Mouse (Mus musculus): Measurements from ENCODE around the gene Prr14. TPM values are rescaled to one million over a fixed set of nuclear protein-coding genes. Genes with fewer than 3 reads are reported as not detected.
"Not testable (repeated sequence)": the region's sequence is repeated elsewhere in the genome, so short reads cannot be mapped to it uniquely, and the experiment has no call there.

Gene Prr14
- polyA plus RNA-seq, 1 experiment: 81.2 TPM

GRCm38 (mm10) chr7:127435206-127435605 lies 24.2 kb upstream of the Prr14 start:
- H3K27ac ChIP-seq (ENCODE audit: insufficient read depth, low read depth, low read length): no peak overlapping the region
- no peak overlapping the region for H3K4me3 ChIP-seq (ENCODE audit: low read depth, low read length)
- no peaks in the 10 kb centered on the region for H3K4me1 ChIP-seq (ENCODE audit: control insufficient read depth, insufficient read depth, insufficient read length, low read length)
- no peak for TF ChIP-seq CTCF (IDR thresholded peaks at IDR 0.05; ENCODE audit: extremely low read depth, insufficient read length, insufficient replicate concordance, low read depth, low read length)
- no peak for TF ChIP-seq POLR2A (IDR thresholded peaks at IDR 0.05; ENCODE audit: low read depth, low read length)
- no peaks in the 10 kb centered on the region for H3K36me3 ChIP-seq (ENCODE audit: control insufficient read depth, insufficient read depth, low read length)
- H3K27me3 ChIP-seq (ENCODE audit: control insufficient read depth, insufficient read depth, low read length): no peaks in the 10 kb centered on the region
- WGBS: 95% methylated on average over 4 of the region's 4 CpGs

DNA sequence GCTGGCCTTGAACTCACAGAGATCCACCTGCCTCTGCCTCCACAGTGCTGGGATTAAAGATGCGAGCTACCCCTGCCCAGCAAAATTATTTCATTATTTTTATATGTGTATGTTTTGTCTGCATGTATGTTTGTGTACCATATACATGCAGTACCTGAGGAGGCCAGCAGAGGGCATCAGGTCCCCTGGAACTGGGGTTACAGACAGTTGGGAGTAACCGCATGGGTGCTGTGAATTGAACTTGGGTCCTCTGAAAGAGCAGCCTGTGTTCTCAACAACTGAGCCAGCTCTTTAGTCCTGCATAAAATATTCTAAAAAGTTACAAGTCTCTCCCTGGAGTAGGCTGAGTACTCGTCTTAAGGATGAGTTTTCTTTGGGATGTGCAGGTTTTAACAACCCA lies 21.7 kb upstream of the Prr14 start:
- no peak overlapping the region for H3K27ac ChIP-seq (ENCODE audit: insufficient read depth, low read depth, low read length)
- no peak for TF ChIP-seq POLR2A (IDR thresholded peaks at IDR 0.05; ENCODE audit: low read depth, low read length)
- TF ChIP-seq CTCF (IDR thresholded peaks at IDR 0.05; ENCODE audit: extremely low read depth, insufficient read length, insufficient replicate concordance, low read depth, low read length): peak; percentile 56; the same call in 1 of the 2 replicates
- H3K4me3 ChIP-seq (ENCODE audit: low read depth, low read length): no peak overlapping the region
- no peaks in the 10 kb centered on the region for H3K27me3 ChIP-seq (ENCODE audit: control insufficient read depth, insufficient read depth, low read length)
- WGBS: 94% methylated on average over 3 of the region's 3 CpGs
- H3K4me1 ChIP-seq (ENCODE audit: control insufficient read depth, insufficient read depth, insufficient read length, low read length): no peaks in the 10 kb centered on the region
- peaks cover under 1% of the 10 kb centered on the region; the same call in 1 of the 2 replicates for H3K36me3 ChIP-seq (ENCODE audit: control insufficient read depth, insufficient read depth, low read length)

DNA sequence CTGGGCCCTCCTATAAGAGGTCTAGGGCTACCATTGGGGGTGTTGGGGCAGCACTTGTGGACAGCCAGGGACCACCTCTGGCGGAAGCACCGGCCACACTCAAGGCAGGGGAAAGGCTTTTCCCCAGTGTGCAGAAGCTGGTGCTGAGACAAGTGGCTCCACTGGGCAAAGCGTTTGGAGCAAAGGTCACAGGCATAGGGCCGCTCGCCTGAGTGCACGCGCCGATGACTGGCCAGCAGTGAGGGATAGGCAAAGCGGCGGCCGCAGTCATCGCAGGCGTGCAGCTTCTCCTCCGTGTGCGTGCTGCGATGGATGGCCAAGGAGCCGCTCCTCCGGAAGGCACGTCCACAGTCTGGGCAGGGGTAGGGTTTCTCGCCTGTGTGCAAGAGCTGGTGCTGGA lies 15.4 kb upstream of the Prr14 start:
- H3K27ac ChIP-seq (ENCODE audit: insufficient read depth, low read depth, low read length): no peak overlapping the region
- no peak for TF ChIP-seq CTCF (IDR thresholded peaks at IDR 0.05; ENCODE audit: extremely low read depth, insufficient read length, insufficient replicate concordance, low read depth, low read length)
- no peak for TF ChIP-seq POLR2A (IDR thresholded peaks at IDR 0.05; ENCODE audit: low read depth, low read length)
- peaks cover 3% of the 10 kb centered on the region; the same call in 1 of the 2 replicates for H3K4me1 ChIP-seq (ENCODE audit: control insufficient read depth, insufficient read depth, insufficient read length, low read length)
- peaks cover 13% of the 10 kb centered on the region for H3K36me3 ChIP-seq (ENCODE audit: control insufficient read depth, insufficient read depth, low read length)
- H3K4me3 ChIP-seq (ENCODE audit: low read depth, low read length): no peak overlapping the region
- no peaks in the 10 kb centered on the region for H3K27me3 ChIP-seq (ENCODE audit: control insufficient read depth, insufficient read depth, low read length)
- WGBS: 95% methylated on average over 20 of the region's 20 CpGs

DNA sequence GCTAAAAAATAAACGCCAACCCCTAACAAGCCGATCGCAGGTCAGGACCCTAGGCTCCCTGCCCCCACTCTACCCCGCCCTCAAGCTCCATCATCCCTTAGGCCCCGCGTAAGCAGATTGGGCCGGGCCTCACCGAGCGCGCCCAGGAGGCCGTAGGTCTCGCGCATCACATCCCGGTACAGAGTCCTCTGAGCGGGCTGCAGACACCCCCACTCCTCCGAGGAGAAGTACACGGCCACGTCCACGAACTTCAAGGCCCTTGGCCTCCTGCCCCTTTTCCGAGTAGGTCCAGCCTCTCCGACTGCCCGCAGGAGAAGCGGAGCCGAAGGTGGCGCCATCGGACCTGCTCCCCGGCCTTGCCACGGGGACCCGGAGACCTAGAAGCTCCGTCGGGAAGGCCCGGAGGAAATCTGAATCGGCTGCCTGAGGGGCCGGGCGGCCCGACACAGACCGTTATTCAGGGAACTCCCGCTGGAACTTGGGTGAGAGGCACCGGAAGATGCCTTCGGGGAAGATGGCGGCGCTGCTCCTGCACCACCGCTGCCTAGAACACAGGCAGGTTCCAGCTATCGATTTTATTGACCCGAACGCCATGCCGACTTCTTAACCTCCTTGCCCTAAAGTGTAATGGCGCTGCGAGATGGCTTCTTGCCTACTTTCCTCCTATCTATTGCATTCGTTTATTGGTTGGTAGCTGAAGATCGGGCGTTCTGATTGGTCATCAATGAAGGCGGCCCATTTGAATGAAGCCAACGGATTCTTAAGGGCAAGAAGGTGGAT lies 10.7 kb upstream of the Prr14 start, which contains the start of gene Zfp689:
Zfp689 (minus strand) TSS at position 638 of the 780 bp plus-strand sequence.
- peak; percentile 57 for TF ChIP-seq POLR2A (IDR thresholded peaks at IDR 0.05; ENCODE audit: low read depth, low read length)
- TF ChIP-seq CTCF (IDR thresholded peaks at IDR 0.05; ENCODE audit: extremely low read depth, insufficient read length, insufficient replicate concordance, low read depth, low read length): no peak
- Histone ChIP-seq H3K27me3 (ENCODE audit: control insufficient read depth, insufficient read depth, low read length) (no peaks in the 10 kb centered on the region), H3K36me3 (ENCODE audit: control insufficient read depth, insufficient read depth, low read length) (peaks cover 12% of the 10 kb centered on the region), H3K27ac (ENCODE audit: insufficient read depth, low read depth, low read length) (peak within 1 kb of the TSS; percentile 90), H3K4me3 (ENCODE audit: low read depth, low read length) (peak within 1 kb of the TSS; percentile 92), H3K4me1 (ENCODE audit: control insufficient read depth, insufficient read depth, insufficient read length, low read length) (peaks cover 15% of the 10 kb centered on the region; the same call in 1 of the 2 replicates)
- under 1% methylated on average over 54 of the region's 54 CpGs for WGBS

DNA sequence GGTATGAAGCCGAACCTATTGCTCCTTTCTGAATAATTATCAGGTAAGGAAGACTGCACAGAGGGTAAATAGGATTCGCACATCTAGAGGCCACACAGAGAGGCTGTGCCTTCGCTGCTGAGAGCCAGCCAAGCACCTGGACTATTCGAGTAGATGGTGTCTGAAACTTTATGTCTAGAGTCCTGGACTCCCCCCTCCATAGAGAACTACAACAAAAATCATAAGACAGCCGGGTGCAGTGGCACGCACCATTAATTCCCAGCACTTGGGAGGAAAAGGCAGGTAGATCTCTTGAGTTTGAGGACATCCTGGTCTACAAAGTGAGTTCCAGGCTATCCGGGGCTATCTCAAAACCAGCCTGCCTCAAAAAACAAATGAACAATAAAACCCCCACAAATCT lies 9.4 kb upstream of the Prr14 start:
- no peaks in the 10 kb centered on the region for H3K27me3 ChIP-seq (ENCODE audit: control insufficient read depth, insufficient read depth, low read length)
- WGBS: 60% methylated on average over 7 of the region's 7 CpGs
- no peak overlapping the region for H3K27ac ChIP-seq (ENCODE audit: insufficient read depth, low read depth, low read length)
- TF ChIP-seq POLR2A (IDR thresholded peaks at IDR 0.05; ENCODE audit: low read depth, low read length) (no peak), CTCF (IDR thresholded peaks at IDR 0.05; ENCODE audit: extremely low read depth, insufficient read length, insufficient replicate concordance, low read depth, low read length) (no peak)
- no peak overlapping the region; the same call in 1 of the 2 replicates for H3K4me3 ChIP-seq (ENCODE audit: low read depth, low read length)
- H3K36me3 ChIP-seq (ENCODE audit: control insufficient read depth, insufficient read depth, low read length): peaks cover 8% of the 10 kb centered on the region
- H3K4me1 ChIP-seq (ENCODE audit: control insufficient read depth, insufficient read depth, insufficient read length, low read length): peaks cover 15% of the 10 kb centered on the region; the same call in 1 of the 2 replicates

DNA sequence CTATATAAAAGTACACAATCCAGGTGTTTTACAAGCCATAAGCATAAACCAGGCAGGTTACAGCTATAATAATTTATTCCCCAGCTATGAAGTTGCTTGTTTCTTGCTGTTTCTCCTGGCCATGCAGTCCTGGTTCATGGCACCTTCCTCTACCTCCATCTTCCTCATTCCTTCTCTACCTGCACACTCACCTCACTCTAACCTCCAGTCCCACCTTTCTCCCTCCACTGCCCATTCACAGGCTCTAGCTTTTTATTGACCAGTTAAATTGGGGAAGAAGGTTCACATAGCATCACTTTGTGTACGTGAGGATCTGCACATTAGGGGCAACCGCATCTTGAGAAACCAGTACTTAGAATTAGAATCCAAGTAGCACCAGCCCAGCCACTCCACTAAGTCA lies 6.4 kb upstream of the Prr14 start:
- Histone ChIP-seq H3K36me3 (ENCODE audit: control insufficient read depth, insufficient read depth, low read length) (peaks cover 16% of the 10 kb centered on the region), H3K27ac (ENCODE audit: insufficient read depth, low read depth, low read length) (no peak overlapping the region)

DNA sequence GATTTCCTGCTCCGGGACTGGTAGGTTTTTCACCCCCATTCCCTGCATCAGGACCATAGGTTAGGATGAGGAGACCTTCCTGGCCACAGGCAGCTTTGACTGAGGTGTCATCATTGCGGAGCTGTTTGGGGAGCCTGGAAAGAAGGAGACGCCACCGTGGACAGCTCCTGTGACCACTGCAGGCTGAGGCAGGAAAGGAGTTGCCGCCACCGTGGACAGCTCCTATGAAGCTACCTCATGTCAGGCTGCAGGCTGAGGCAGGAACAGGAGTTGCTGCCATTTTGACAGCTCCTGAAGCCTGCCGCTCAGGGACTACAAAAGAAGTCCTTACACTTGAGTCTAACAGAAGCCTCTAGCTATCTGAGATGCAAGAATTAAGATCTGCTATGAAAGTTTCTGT lies 4.5 kb upstream of the Prr14 start:
- WGBS: 91% methylated on average over 7 of the region's 7 CpGs
- H3K27me3 ChIP-seq (ENCODE audit: control insufficient read depth, insufficient read depth, low read length): no peaks in the 10 kb centered on the region
- H3K4me1 ChIP-seq (ENCODE audit: control insufficient read depth, insufficient read depth, insufficient read length, low read length): peaks cover 12% of the 10 kb centered on the region; the same call in 1 of the 2 replicates
- no peak overlapping the region for H3K27ac ChIP-seq (ENCODE audit: insufficient read depth, low read depth, low read length)
- TF ChIP-seq CTCF (IDR thresholded peaks at IDR 0.05; ENCODE audit: extremely low read depth, insufficient read length, insufficient replicate concordance, low read depth, low read length) (no peak), POLR2A (IDR thresholded peaks at IDR 0.05; ENCODE audit: low read depth, low read length) (no peak)
- H3K36me3 ChIP-seq (ENCODE audit: control insufficient read depth, insufficient read depth, low read length): peaks cover 24% of the 10 kb centered on the region
- H3K4me3 ChIP-seq (ENCODE audit: low read depth, low read length): no peak overlapping the region

More for the DNA sequence above, 6.4 kb upstream of the Prr14 start:
- peaks cover 14% of the 10 kb centered on the region; the same call in 1 of the 2 replicates for H3K4me1 ChIP-seq (ENCODE audit: control insufficient read depth, insufficient read depth, insufficient read length, low read length)
- TF ChIP-seq POLR2A (IDR thresholded peaks at IDR 0.05; ENCODE audit: low read depth, low read length) (no peak), CTCF (IDR thresholded peaks at IDR 0.05; ENCODE audit: extremely low read depth, insufficient read length, insufficient replicate concordance, low read depth, low read length) (no peak)
- no peaks in the 10 kb centered on the region for H3K27me3 ChIP-seq (ENCODE audit: control insufficient read depth, insufficient read depth, low read length)
- no peak overlapping the region for H3K4me3 ChIP-seq (ENCODE audit: low read depth, low read length)
- WGBS: 96% methylated on average over 2 of the region's 2 CpGs

DNA sequence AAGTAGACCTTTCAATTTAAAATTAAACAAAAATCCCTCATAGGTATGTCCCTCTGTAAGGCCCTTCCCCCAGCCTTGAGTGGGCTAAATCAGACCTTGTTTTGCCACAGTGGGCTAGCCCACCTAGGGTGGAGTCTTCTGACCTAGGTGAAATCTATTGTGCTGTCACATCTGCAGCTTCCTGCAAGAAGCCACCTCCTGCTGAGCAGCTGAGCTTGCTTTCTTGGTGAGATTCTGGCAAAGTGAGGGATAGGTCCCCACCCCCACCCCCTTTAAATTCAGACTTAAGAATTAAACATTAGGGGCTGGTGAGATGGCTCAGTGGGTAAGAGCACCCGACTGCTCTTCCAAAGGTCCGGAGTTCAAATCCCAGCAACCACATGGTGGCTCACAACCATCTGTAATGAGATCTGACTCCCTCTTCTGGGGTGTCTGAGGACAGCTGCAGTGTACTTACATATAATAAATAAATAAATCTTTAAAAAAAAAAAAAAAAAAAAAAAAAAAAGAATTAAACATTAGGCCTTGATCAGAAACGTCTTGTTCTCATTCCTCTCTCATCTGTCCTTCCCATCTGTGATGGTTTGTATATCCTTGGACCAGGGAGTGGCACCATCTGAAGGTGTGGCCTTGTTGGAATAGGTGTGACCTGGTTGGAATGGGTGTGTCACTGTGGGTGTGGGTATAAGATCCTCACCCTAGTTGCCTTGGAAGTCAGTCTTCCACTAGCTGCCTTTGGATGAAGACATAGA lies 864 bp upstream of the Prr14 start:
- peaks cover 31% of the 10 kb centered on the region for H3K36me3 ChIP-seq (ENCODE audit: control insufficient read depth, insufficient read depth, low read length)
- H3K4me1 ChIP-seq (ENCODE audit: control insufficient read depth, insufficient read depth, insufficient read length, low read length); H3K27me3 ChIP-seq (ENCODE audit: control insufficient read depth, insufficient read depth, low read length); H3K27ac ChIP-seq (ENCODE audit: insufficient read depth, low read depth, low read length); H3K4me3 ChIP-seq (ENCODE audit: low read depth, low read length): not testable (repeated sequence)
- WGBS: 79% methylated on average over 3 of the region's 3 CpGs

All from small intestine, adult 2 months (tissue).